Mouse (Mus musculus) CH12.LX (cell line): ENCODE results near the gene Ptdss2. TPM values are rescaled to one million over a fixed set of nuclear protein-coding genes. Genes with fewer than 3 reads are reported as not detected.

Experiments
- DNase-seq: peaks from one replicate; pipeline ENCODE4 v3.0.0-alpha.2; 2013; ENCODE audit errors: extremely low read depth
- H3K27ac ChIP-seq: 2 replicates; pipeline ENCODE4 v1.5.1; 2012; ENCODE audit warnings: low read depth, mild to moderate bottlenecking, control low read depth, moderate library complexity; ENCODE audit not compliant: insufficient read depth
- H3K27me3 ChIP-seq: replicated peaks from 2 replicates; pipeline ENCODE3; 2012; ENCODE audit warnings: inconsistent platforms
- H3K36me3 ChIP-seq, 2 experiments: replicated peaks in 1 of 2; 2 replicates each; pipeline versions ENCODE3 to v1.6.1; 2012; ENCODE audit warnings: inconsistent platforms in 1 of 2, low read length in 1 of 2, mild to moderate bottlenecking in 1 of 2, mixed read lengths in 1 of 2, moderate library complexity in 1 of 2; ENCODE audit not compliant: control insufficient read depth in 1 of 2, insufficient read depth in 1 of 2
- H3K4me1 ChIP-seq, 2 experiments: 2 replicates each; pipeline ENCODE4 v1.6.1; 2012; ENCODE audit warnings: inconsistent platforms in 1 of 2, moderate library complexity in 1 of 2; ENCODE audit not compliant: insufficient read depth in 2 of 2, control insufficient read depth in 1 of 2
- H3K4me2 ChIP-seq: 2 replicates; pipeline ENCODE4 v1.6.1; 2012; ENCODE audit warnings: low read depth, mild to moderate bottlenecking, control low read depth; ENCODE audit not compliant: poor library complexity, insufficient read depth, severe bottlenecking
- H3K4me3 ChIP-seq, 3 experiments: fragments of 150-350 bp in 1 of 3; sonication (generic) in 1 of 3; replicated peaks in 1 of 3; 2 replicates each; pipeline versions ENCODE3 to v1.5.1; 2011 to 2012; ENCODE audit warnings: low read depth in 2 of 3, low read length in 2 of 3, mild to moderate bottlenecking in 2 of 3, moderate library complexity in 2 of 3, control low read depth in 1 of 3, improper control_type of control experiment in 1 of 3, inconsistent platforms in 1 of 3, mixed read lengths in 1 of 3; ENCODE audit not compliant: poor library complexity in 1 of 3
- H3K79me2 ChIP-seq: replicated peaks from 2 replicates; pipeline ENCODE4 v1.6.1; 2012; ENCODE audit warnings: mild to moderate bottlenecking, moderate library complexity; ENCODE audit not compliant: control insufficient read depth, poor library complexity, insufficient read depth, severe bottlenecking; ENCODE audit errors: extremely low read depth
- H3K9ac ChIP-seq: 2 replicates; pipeline ENCODE4 v1.6.1; 2012; ENCODE audit warnings: low read depth, mild to moderate bottlenecking, control low read depth, moderate library complexity; ENCODE audit not compliant: insufficient read depth
- H3K9me3 ChIP-seq: replicated peaks from 2 replicates; pipeline ENCODE3; 2012; ENCODE audit warnings: low read length, inconsistent platforms, mixed read lengths
- BHLHE40 ChIP-seq: IDR thresholded peaks from 2 replicates; pipeline ENCODE4 v1.6.1; 2011; ENCODE audit warnings: mild to moderate bottlenecking, low read depth, low read length, improper control_type of control experiment
- CHD1 ChIP-seq: IDR thresholded peaks from 2 replicates; pipeline ENCODE4 v1.6.1; 2012; ENCODE audit warnings: low read depth, low read length, improper control_type of control experiment, inconsistent platforms
- CTCF ChIP-seq, 2 experiments: IDR thresholded peaks in 1 of 2; conservative IDR thresholded peaks in 1 of 2; 2 replicates each; pipeline ENCODE4 v1.5.1; 2011 to 2012; ENCODE audit warnings: low read depth in 2 of 2, low read length in 2 of 2, improper control_type of control experiment in 1 of 2, inconsistent platforms in 1 of 2, mild to moderate bottlenecking in 1 of 2, moderate library complexity in 1 of 2
- ELF1 ChIP-seq: IDR thresholded peaks from 2 replicates; pipeline ENCODE4 v1.6.1; 2014; ENCODE audit warnings: low read depth, mild to moderate bottlenecking, inconsistent platforms, low read length, improper control_type of control experiment
- EP300 ChIP-seq: IDR thresholded peaks from 2 replicates; pipeline ENCODE4 v1.6.1; 2011; ENCODE audit warnings: low read length, improper control_type of control experiment
- ETS1 ChIP-seq: conservative IDR thresholded peaks from 2 replicates; pipeline ENCODE4 v1.6.1; 2012; ENCODE audit warnings: low read depth, mild to moderate bottlenecking, inconsistent platforms, low read length, improper control_type of control experiment, moderate library complexity
- IRF4 ChIP-seq: IDR thresholded peaks from 2 replicates; pipeline ENCODE4 v1.6.1; 2014; ENCODE audit warnings: low read depth, mild to moderate bottlenecking, inconsistent platforms, low read length, improper control_type of control experiment
- JUN ChIP-seq: IDR thresholded peaks from 2 replicates; pipeline ENCODE4 v1.6.1; 2011; ENCODE audit warnings: low read depth, mild to moderate bottlenecking, low read length, improper control_type of control experiment, moderate library complexity; ENCODE audit not compliant: insufficient read depth
- MAFK ChIP-seq: IDR thresholded peaks from 2 replicates; pipeline ENCODE4 v1.6.1; 2011; ENCODE audit warnings: low read length, improper control_type of control experiment; ENCODE audit not compliant: insufficient replicate concordance
- MAX ChIP-seq: IDR thresholded peaks from 2 replicates; pipeline ENCODE4 v1.6.1; 2011; ENCODE audit warnings: low read length, improper control_type of control experiment
- MAZ ChIP-seq: IDR thresholded peaks from 2 replicates; pipeline ENCODE4 v1.6.1; 2012; ENCODE audit warnings: low read depth, mild to moderate bottlenecking, inconsistent platforms, low read length, improper control_type of control experiment, moderate library complexity
- MEF2A ChIP-seq: IDR thresholded peaks from 2 replicates; pipeline ENCODE4 v1.6.1; 2014; ENCODE audit warnings: low read depth, mild to moderate bottlenecking, inconsistent platforms, low read length, improper control_type of control experiment, borderline replicate concordance
- MXI1 ChIP-seq: IDR thresholded peaks from 2 replicates; pipeline ENCODE4 v1.6.1; 2011; ENCODE audit warnings: mild to moderate bottlenecking, low read depth, low read length, improper control_type of control experiment
- MYC ChIP-seq: IDR thresholded peaks from 2 replicates; pipeline ENCODE4 v1.6.1; 2011; ENCODE audit warnings: low read depth, mild to moderate bottlenecking, improper control_type of control experiment, low read length
- NELFE ChIP-seq: IDR thresholded peaks from 2 replicates; pipeline ENCODE4 v1.6.1; 2011; ENCODE audit warnings: low read depth, low read length, improper control_type of control experiment
- NRF1 ChIP-seq: IDR thresholded peaks from 2 replicates; pipeline ENCODE4 v1.6.1; 2014; ENCODE audit warnings: low read depth, mild to moderate bottlenecking, inconsistent platforms, low read length, improper control_type of control experiment, moderate library complexity
- POLR2A ChIP-seq: IDR thresholded peaks from 2 replicates; pipeline ENCODE4 v1.6.1; 2011; ENCODE audit warnings: low read depth, mild to moderate bottlenecking, improper control_type of control experiment, low read length
- POLR2AphosphoS2 ChIP-seq: IDR thresholded peaks from 2 replicates; pipeline ENCODE4 v1.6.1; 2011; ENCODE audit warnings: low read depth, low read length, improper control_type of control experiment
- SIN3A ChIP-seq: IDR thresholded peaks from 2 replicates; pipeline ENCODE4 v1.6.1; 2012; ENCODE audit warnings: low read length, improper control_type of control experiment, inconsistent platforms
- TCF12 ChIP-seq: IDR thresholded peaks from 2 replicates; pipeline ENCODE4 v1.6.1; 2014; ENCODE audit warnings: low read depth, mild to moderate bottlenecking, inconsistent platforms, low read length, improper control_type of control experiment
- UBTF ChIP-seq: IDR thresholded peaks from 2 replicates; pipeline ENCODE4 v1.6.1; 2012; ENCODE audit warnings: low read depth, mild to moderate bottlenecking, inconsistent platforms, low read length, improper control_type of control experiment, moderate library complexity
- ZC3H11A ChIP-seq: IDR thresholded peaks from 2 replicates; pipeline ENCODE4 v1.6.1; 2012; ENCODE audit warnings: low read depth, mild to moderate bottlenecking, inconsistent platforms, low read length, improper control_type of control experiment
- ZMIZ1 ChIP-seq: IDR thresholded peaks from 2 replicates; pipeline ENCODE4 v1.6.1; 2012; ENCODE audit warnings: low read depth, mild to moderate bottlenecking, inconsistent platforms, low read length, improper control_type of control experiment
- ZNF384 ChIP-seq: IDR thresholded peaks from 2 replicates; pipeline ENCODE4 v1.6.1; 2012; ENCODE audit warnings: low read depth, low read length, improper control_type of control experiment, inconsistent platforms
- dilution Hi-C: fragments of 300-500 bp; cut with MboI; formaldehyde crosslinking; loops from 2 replicates; pipeline ENCODE4 v1.14.3; 2020; ENCODE audit warnings: low sequenced_read_pairs; ENCODE audit not compliant: extremely low pct_unique_long_range_greater_than_20kb, extremely low pct_ligation_motif_present
- in situ Hi-C: fragments of 300-500 bp; cut with MboI; formaldehyde crosslinking; loops from 3 replicates; pipeline ENCODE4 v1.14.3; 2019; ENCODE audit warnings: low sequenced_read_pairs, low pct_ligation_motif_present, low pct_unique_long_range_greater_than_20kb, mixed read lengths
- polyA plus RNA-seq: library from polyadenylated mRNA; unstranded; fragments of >175 nt; gene quantifications from 2 replicates; pipeline ENCODE4 v1.2.1, GENCODE M21; 2012; ENCODE audit warnings: low read depth; ENCODE audit not compliant: insufficient read length
- total RNA-seq, 2 experiments: library from RNA; depleted of rRNA; stranded (reverse); fragments of 300-350 nt in 1 of 2; fragments of >200 nt in 1 of 2; gene quantifications; 2 replicates each; pipeline ENCODE4 v1.2.3; 2012 to 2014

Ptdss2 gene
- total and polyA plus RNA-seq, 3 experiments, result 2.9 to 22.9 (median 12.0) TPM

DNA sequence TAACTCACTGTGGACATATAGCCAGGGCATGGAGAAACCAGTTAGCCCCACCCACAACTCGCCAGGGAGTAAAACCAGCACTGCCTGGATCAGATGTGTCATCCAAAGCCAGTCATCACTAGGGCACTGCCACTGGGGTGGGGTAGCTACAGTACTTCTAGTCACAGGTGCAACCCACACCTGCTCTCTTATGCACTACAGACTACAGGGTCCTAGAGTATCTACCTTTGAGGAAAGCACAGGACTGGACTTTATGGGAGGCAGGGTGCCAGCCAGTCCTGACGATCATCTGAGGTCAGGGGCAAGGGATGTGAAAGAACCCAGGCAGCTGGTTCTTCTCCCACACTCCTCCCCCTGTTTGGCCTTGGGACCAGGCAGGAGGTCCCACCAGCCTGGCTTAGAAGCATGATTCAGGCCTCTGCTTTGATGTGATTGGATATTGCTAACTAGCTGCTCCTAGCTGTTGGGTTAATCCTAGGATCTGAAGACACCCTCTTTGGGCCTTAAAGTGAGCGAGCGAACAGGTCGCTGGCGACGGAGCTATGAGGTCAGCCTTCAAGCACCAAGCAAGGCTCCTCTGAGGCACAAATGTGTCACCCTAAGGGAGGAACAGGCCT is 45.8 kb downstream of the Ptdss2 start:
- Histone ChIP-seq H3K36me3 (peaks cover 16 to 38% of the 10 kb centered on the region in 2 experiments), H3K9me3 (no peaks in the 10 kb centered on the region), H3K4me3 (peak overlapping the region; percentile 51 to 76 (median 65)), H3K79me2 (peaks cover 15% of the 10 kb centered on the region), H3K4me1 (peaks cover 34 to 69% of the 10 kb centered on the region in 2 experiments), H3K27me3 (no peaks in the 10 kb centered on the region), H3K27ac (peak overlapping the region; percentile 59), H3K4me2 (peak overlapping the region; percentile 94), H3K9ac (peak overlapping the region; percentile 82)
- TF ChIP-seq MEF2A, result no peak
- no peak for TF ChIP-seq MAX
- no peak for TF ChIP-seq MXI1
- TF ChIP-seq NELFE, result no peak
- TF ChIP-seq POLR2A, result no peak
- no peak for TF ChIP-seq ELF1
- TF ChIP-seq EP300, result no peak
- no peak for TF ChIP-seq ETS1
- dilution Hi-C loops (no loop called here), in situ Hi-C loops (loop anchor here (5.0 kb wide), 2 partner anchors 36 to 71 kb away; no protein-coding TSS in a partner anchor)
- peak; percentile 38 for DNase-seq

DNA sequence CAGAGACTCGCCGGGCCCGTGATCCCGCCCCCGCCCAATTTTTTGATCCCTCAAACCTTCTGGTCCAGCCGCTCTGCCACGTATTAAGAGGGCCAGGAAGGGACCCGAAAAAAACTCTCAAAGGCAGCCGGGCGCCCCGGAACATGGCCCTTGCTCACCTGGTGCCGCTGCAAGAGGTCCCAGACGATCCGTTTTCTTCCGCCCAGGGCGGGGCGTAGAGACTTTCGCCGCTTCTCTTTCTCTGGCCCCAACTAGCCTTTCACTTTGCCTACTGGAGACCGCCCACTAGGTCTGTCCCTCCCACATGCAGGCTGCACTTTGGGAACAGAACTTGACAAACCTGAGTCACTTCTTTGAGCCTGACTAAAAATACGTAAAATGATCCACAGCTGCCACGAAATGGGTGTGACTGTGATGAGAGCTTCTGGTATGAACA is 46.4 kb downstream of the Ptdss2 start:
- peak overlapping the region; percentile 59; the same call in 1 of the 2 replicates for H3K27ac ChIP-seq
- H3K36me3 ChIP-seq, result peaks cover 10 to 33% of the 10 kb centered on the region in 2 experiments
- peak overlapping the region; percentile 94 for H3K4me2 ChIP-seq
- H3K79me2 ChIP-seq, result peaks cover 15% of the 10 kb centered on the region
- no peaks in the 10 kb centered on the region for H3K27me3 ChIP-seq
- peak overlapping the region; percentile 82 for H3K9ac ChIP-seq
- dilution Hi-C loops, result no loop called here
- TF ChIP-seq MAZ (peak; percentile 27; the same call in 1 of the 2 replicates), IRF4 (peak; percentile 31; the same call in 1 of the 2 replicates), JUN (no peak), MYC (0 out of 2 replicates have a peak, but pooled peaks have one; percentile 22), ZNF384 (no peak), SIN3A (peak; percentile 69), ZMIZ1 (peak; percentile 61; the same call in 1 of the 2 replicates), ELF1 (peak; percentile 65), POLR2A (peak; percentile 79), CHD1 (no peak), CTCF (conservative IDR thresholded peaks at IDR 0.05 in 1 of 2, IDR thresholded peaks at IDR 0.05 in 1 of 2; ENCODE audit: low read depth in 2 of 2, low read length in 2 of 2) (no peak), POLR2AphosphoS2 (no peak), NELFE (peak; percentile 58; the same call in 1 of the 2 replicates), MAFK (no peak), MXI1 (peak; percentile 19), BHLHE40 (0 out of 2 replicates have a peak, but pooled peaks have one; percentile 16), NRF1 (no peak), EP300 (no peak), ZC3H11A (no peak), ETS1 (0 out of 2 replicates have a peak, but pooled peaks have one; percentile 24), MEF2A (0 out of 2 replicates have a peak, but pooled peaks have one; percentile 44), UBTF (no peak), TCF12 (no peak)
- TF ChIP-seq, all 38 proteins: peak for 12
- DNase-seq, result peak; percentile 93
- Histone ChIP-seq H3K4me3 (peak overlapping the region; percentile 51 to 76 (median 65)), H3K9me3 (no peaks in the 10 kb centered on the region), H3K4me1 (peaks cover 36 to 73% of the 10 kb centered on the region in 2 experiments)
- in situ Hi-C loops, result loop anchor here (5.0 kb wide), 2 partner anchors 36 to 71 kb away; no protein-coding TSS in a partner anchor
